Mouse (Mus musculus) bone marrow, adult 2 months (tissue): ENCODE data around the gene Dusp2. TPM values are rescaled to one million over a fixed set of nuclear protein-coding genes. Genes with fewer than 3 reads are reported as not detected.

ENCODE experiments used
- H3K27ac ChIP-seq: fragments of 200-500 bp; 2 replicates; pipeline ENCODE4 v1.5.1; 2012; ENCODE audit warnings: low read depth, mild to moderate bottlenecking, control low read depth, inconsistent platforms, low read length; ENCODE audit not compliant: control insufficient read depth, poor library complexity, insufficient read depth
- H3K4me1 ChIP-seq: fragments of 200-500 bp; 2 replicates; pipeline ENCODE4 v1.6.1; 2011; ENCODE audit warnings: low read length; ENCODE audit not compliant: control insufficient read depth, insufficient read depth
- H3K4me3 ChIP-seq: fragments of 200-500 bp; replicated peaks from 2 replicates; pipeline ENCODE3; 2011; ENCODE audit warnings: mild to moderate bottlenecking, low read depth, low read length, control low read depth; ENCODE audit not compliant: control insufficient read depth
- CTCF ChIP-seq: fragments of 200-500 bp; IDR thresholded peaks from 2 replicates; pipeline ENCODE4 v1.5.1; 2011; ENCODE audit warnings: low read length, control low read depth; ENCODE audit not compliant: control insufficient read depth, insufficient read depth
- POLR2A ChIP-seq: fragments of 200-500 bp; IDR thresholded peaks from 2 replicates; pipeline ENCODE4 v1.6.1; 2011; ENCODE audit warnings: low read depth, mild to moderate bottlenecking, control low read depth, low read length, borderline replicate concordance; ENCODE audit not compliant: control insufficient read depth
- WGBS: fragments of 180-500 bp; shearing (Covaris S2); methylation state at CpG from one replicate; pipeline ENCODE4 v1.1.7; 2018; 5-methylcytosine and 5-hydroxymethylcytosine counted together
- polyA plus RNA-seq: library from polyadenylated mRNA; stranded (reverse); fragments of >200 nt; gene quantifications from 2 replicates; pipeline ENCODE4 v1.2.4, GENCODE M21; 2011; ENCODE audit warnings: low replicate concordance; ENCODE audit not compliant: missing spikeins, insufficient read depth, insufficient read length

Dusp2 gene
- polyA plus RNA-seq, 1 experiment: 23.2 TPM

GRCm38 (mm10) chr2:127332807-127333570 is 3.0 kb upstream of the Dusp2 start:
- Histone ChIP-seq H3K27ac (peak overlapping the region; percentile 9), H3K4me1 (peaks cover 11% of the 10 kb centered on the region), H3K4me3 (no peak overlapping the region)
- 55% methylated on average over 14 of the region's 14 CpGs for whole genome bisulfite sequencing
- TF ChIP-seq CTCF (no peak), POLR2A (no peak)

DNA sequence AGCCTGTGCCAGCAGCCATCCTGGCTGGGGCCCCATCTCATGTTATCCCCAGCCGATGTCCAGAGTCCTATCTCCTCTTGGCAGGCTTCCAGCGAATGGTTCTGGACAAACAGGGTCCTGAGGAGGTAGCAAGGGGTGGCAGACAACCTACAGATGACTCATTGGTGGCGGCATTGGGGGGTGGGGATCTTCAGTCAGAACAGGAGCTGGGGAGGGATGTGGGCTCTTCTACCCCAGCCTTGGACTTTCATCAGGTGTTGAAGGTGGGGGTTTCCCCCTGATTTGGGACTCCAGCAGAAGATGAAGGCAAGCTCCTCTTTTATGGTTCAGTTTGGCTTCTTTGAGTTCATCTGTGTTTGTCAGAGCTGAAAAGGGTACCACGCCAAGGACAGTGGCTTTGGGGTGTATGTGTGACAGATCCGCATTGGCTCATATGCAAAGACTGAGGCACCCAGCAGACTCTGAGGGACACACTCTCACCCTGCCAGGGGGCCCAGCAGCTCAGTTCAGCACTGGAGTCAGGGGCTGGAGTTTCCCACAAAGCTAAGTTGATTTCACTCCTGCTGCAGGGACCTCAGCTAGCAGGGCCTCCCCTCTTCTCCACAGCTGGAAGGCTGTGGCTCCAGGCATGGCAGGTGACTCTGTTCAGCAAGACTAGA is 1.9 kb upstream of the Dusp2 start:
- H3K4me3 ChIP-seq: peak overlapping the region; percentile 26

DNA sequence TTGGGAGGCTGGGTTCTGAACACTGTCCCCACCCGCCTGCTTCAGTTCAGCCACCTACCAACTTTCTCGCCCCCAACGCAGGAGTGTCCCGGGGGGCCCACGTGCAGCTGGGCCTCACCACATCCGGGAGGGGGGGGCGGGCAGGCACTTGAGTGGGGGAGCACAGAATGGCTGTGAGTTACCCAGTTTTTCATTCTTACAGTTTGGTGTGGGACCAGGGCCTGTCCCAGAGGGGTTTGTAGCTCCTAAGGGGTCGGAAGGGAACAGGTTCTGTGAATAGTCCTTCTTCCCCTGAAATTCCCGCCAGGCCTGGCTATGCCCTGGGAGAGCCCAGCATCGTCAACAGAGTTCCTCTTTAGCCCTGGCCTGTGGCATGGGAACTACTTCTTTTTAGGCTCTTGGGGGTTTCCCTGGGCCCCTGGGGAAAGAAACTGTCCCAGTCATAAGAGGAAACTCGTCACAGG is 849 bp upstream of the Dusp2 start:
- no peak for TF ChIP-seq POLR2A
- TF ChIP-seq CTCF: no peak
- Histone ChIP-seq H3K27ac (peak overlapping the region; percentile 91), H3K4me3 (peak overlapping the region; percentile 12), H3K4me1 (peaks cover 3% of the 10 kb centered on the region; the same call in 1 of the 2 replicates)
- WGBS: 3% methylated on average over 11 of the region's 11 CpGs

More for the DNA sequence above, 1.9 kb upstream of the Dusp2 start:
- WGBS: 50% methylated on average over 5 of the region's 5 CpGs
- TF ChIP-seq CTCF: no peak
- TF ChIP-seq POLR2A: no peak
- Histone ChIP-seq H3K4me1 (peaks cover 3% of the 10 kb centered on the region; the same call in 1 of the 2 replicates), H3K27ac (peak overlapping the region; percentile 91)

- 1% methylated on average over 33 of the region's 33 CpGs for WGBS
- no peak for TF ChIP-seq CTCF
- peak overlapping the region; percentile 78 for H3K4me3 ChIP-seq
- peak overlapping the region; percentile 97 for H3K27ac ChIP-seq
- H3K4me1 ChIP-seq: peaks cover 3% of the 10 kb centered on the region; the same call in 1 of the 2 replicates
These were observed 506 bp downstream of the Dusp2 start for GRCm38 (mm10) chr2:127336497-127336832.

DNA sequence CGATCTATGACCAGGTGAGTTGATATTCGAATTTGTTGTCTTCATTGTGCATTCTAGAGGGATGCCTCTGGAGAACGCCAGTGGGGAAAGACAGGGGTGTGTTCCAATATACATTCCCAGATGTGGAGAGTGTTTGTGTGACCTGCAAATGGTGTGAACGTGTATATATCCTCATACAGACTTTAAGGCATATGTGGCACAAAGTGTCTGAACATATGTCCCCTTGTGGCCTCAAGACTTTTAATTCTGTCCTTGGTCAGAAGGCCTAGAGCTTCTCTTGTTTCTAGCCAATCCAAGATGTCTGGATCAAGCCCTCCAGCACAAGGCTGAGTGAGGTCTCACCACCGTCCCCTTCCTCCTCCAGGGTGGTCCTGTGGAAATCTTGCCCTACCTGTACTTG is 926 bp downstream of the Dusp2 start:
- WGBS: 2% methylated on average over 5 of the region's 5 CpGs
- H3K4me3 ChIP-seq: peak overlapping the region; percentile 78
- TF ChIP-seq POLR2A (no peak), CTCF (no peak)
- peak overlapping the region; percentile 97 for H3K27ac ChIP-seq
- H3K4me1 ChIP-seq: peaks cover 3% of the 10 kb centered on the region; the same call in 1 of the 2 replicates

DNA sequence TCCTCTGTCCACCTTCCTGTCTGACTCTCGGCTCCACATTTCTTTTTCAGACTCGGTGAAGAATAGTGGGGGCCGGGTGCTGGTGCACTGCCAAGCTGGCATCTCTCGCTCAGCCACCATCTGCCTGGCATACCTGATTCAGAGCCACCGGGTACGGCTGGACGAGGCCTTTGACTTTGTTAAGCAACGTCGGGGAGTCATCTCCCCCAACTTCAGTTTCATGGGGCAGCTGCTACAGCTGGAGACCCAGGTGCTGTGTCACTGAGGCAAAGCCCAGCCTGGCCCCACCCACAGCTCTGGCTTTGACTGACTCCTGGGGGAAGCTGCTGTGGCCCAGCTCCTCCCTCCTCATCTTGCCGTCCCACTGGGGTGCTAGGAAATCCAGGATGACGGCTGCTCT is 1.6 kb downstream of the Dusp2 start:
- TF ChIP-seq POLR2A (peak; percentile 45; the same call in 1 of the 2 replicates), CTCF (no peak)
- peaks cover 3% of the 10 kb centered on the region; the same call in 1 of the 2 replicates for H3K4me1 ChIP-seq
- WGBS: 4% methylated on average over 11 of the region's 11 CpGs
- peak overlapping the region; percentile 97 for H3K27ac ChIP-seq
- peak overlapping the region; percentile 78 for H3K4me3 ChIP-seq

DNA sequence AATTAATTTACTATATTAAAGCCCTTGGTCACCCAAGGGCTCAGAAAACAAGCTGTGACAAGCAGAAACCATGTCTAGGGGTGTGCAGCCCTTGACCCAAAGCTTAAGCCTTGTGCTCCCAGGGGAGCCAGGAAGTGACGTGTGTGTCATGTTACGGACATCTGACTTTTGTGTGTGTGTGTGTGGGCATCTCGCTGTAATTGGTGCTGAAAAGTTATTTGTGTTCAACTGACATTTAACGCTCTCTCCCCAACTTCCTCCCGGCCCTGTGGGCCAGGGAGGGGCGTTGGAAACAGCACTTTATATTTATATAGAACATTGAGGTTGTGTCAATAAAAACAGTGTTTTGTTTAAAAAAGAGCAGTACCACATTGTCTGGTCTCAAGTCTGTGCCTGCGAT is 2.1 kb downstream of the Dusp2 start:
- WGBS: 8% methylated on average over 7 of the region's 7 CpGs

GRCm38 (mm10) chr2:127338416-127338815 is 2.5 kb downstream of the Dusp2 start, which contains the start of gene Astl:
Gene Astl, plus strand, starts transcription at chr2:127338639.
- 23% methylated on average over 4 of the region's 4 CpGs for WGBS
- peak within 1 kb of the TSS; percentile 78 for H3K4me3 ChIP-seq
- H3K27ac ChIP-seq: peak within 1 kb of the TSS; percentile 97
- TF ChIP-seq POLR2A: no peak
- TF ChIP-seq CTCF: no peak
- H3K4me1 ChIP-seq: peaks cover 1% of the 10 kb centered on the region; the same call in 1 of the 2 replicates

More for the DNA sequence above, 2.1 kb downstream of the Dusp2 start:
- TF ChIP-seq POLR2A (no peak), CTCF (no peak)
- peak overlapping the region; percentile 97 for H3K27ac ChIP-seq
- H3K4me1 ChIP-seq: peaks cover 1% of the 10 kb centered on the region; the same call in 1 of the 2 replicates
- H3K4me3 ChIP-seq: peak overlapping the region; percentile 78
